Mouse (Mus musculus): ENCODE measurements at regions not wholly inside any gene's neighbourhood (a gene's known extent, or its start where the extent isn't known, plus 50 kb on each side); places are given as distances from the start of the nearest gene placed in this dataset.

DNA sequence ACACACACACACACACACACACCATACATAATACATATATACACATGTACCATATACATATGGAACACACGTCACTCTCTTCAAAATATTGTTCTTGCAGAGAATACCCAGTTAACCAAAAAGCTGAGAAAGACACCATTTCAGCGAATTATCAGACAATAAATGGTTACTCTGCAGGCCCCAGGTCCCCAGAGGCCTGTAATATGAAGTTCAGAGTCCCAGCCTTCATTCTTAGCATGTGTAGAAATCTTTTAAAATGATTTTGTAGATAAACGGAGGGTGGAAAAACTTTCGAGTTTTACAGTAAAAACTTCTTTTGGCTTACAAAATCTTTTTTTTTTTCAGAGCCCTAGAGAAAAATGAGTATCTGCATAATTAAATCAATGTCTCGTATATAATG lies 58.7 kb upstream of the Sash1 start:
- no peak for ATAC-seq (ENCODE audit: low read depth)
- no peak overlapping the region for H3K4me2 ChIP-seq
- no peak overlapping the region for H3K9ac ChIP-seq
- H3K27ac ChIP-seq (replicated peaks), result no peak overlapping the region
- H3K4me3 ChIP-seq, result no peak overlapping the region
- H3K9me3 ChIP-seq, result no peaks in the 10 kb centered on the region
- H3K36me3 ChIP-seq, result no peaks in the 10 kb centered on the region
- 71% methylated on average over 5 of the region's 5 CpGs for WGBS
- H3K27me3 ChIP-seq, result no peaks in the 10 kb centered on the region
- H3K4me1 ChIP-seq (replicated peaks), result no peaks in the 10 kb centered on the region

DNA sequence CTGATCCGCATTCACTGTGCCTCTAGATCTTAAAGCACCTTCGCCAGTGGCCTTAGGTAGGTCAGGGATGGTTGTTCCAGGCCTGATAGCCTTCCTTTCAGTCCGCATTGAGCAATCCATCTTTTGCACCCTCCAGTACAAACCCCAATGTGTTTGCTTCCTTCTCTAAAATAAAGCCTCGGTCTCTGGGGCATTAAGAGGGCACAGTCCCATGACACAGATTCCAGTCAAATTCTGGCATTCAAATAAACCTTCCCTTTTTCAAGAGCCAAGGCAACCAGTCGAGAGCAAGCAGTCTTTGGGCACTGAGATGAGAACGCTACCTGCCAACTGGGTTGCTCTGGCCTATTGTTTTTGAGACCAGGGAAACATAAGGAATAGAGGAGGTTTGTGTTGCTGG lies 57.8 kb upstream of the Sash1 start:
- Histone ChIP-seq H3K36me3 (no peaks in the 10 kb centered on the region), H3K4me3 (no peak overlapping the region), H3K4me2 (no peak overlapping the region), H3K27me3 (no peaks in the 10 kb centered on the region), H3K9ac (no peak overlapping the region), H3K9me3 (no peaks in the 10 kb centered on the region), H3K27ac (replicated peaks) (no peak overlapping the region), H3K4me1 (replicated peaks) (no peaks in the 10 kb centered on the region)
- ATAC-seq (ENCODE audit: low read depth), result no peak
- WGBS, result 86% methylated on average over 6 of the region's 6 CpGs

DNA sequence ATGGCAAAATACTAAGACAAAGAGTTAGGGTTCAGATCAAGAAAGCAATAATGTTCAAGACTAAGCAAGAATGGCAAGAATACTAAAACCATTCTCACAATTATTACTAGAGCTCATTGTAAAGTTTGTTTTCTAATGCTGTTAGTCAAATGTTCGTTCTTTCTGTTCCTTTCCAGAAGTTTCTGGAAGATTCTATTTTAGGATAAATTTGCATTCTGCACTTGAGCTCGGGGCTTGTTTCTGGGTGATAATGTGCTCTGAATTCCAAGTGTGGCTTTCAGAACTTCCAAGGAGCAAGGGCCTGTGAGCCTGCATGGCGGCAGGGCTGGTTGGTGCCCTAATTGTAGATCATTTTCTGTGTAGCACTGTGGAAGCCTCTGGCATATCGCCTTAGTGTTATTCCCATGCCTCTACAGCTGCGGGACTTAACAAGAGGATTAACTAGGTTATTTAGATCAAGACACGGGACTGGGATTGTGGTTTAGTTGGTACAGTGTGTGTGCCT lies 57.1 kb upstream of the Sash1 start:
- Histone ChIP-seq H3K4me3 (no peak overlapping the region), H3K27ac (replicated peaks) (no peak overlapping the region), H3K27me3 (no peaks in the 10 kb centered on the region), H3K4me1 (replicated peaks) (no peaks in the 10 kb centered on the region), H3K9me3 (no peaks in the 10 kb centered on the region), H3K36me3 (no peaks in the 10 kb centered on the region), H3K4me2 (no peak overlapping the region), H3K9ac (no peak overlapping the region)
- WGBS, result 89% methylated on average over 6 of the region's 6 CpGs
- ATAC-seq (ENCODE audit: low read depth), result no peak

DNA sequence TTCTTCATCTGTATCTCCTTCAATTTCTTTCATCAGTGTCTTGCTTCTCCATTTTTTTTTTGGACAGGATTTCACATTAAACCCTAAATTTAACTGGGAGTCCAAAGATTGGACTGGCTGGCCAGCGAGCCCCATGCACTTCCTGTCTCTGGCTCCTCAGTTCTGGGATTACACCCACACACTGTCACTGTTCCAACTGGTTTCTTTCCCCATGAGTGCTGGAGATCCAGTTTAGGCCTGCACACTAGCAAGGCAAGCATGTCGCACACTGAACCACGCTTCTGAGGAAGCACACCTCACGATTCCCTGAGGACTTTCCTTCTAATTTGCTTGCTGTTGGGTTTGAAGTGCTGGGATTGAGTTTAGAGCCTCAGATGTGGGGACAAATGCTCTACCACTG lies 50.5 kb upstream of the Sash1 start:
- H3K27ac ChIP-seq (replicated peaks), result no peak overlapping the region
- H3K27me3 ChIP-seq, result no peaks in the 10 kb centered on the region
- ATAC-seq (ENCODE audit: low read depth), result no peak
- no peaks in the 10 kb centered on the region for H3K36me3 ChIP-seq
- WGBS, result 86% methylated on average over 4 of the region's 4 CpGs
- no peak overlapping the region for H3K4me2 ChIP-seq
- H3K4me3 ChIP-seq, result no peak overlapping the region
- H3K9me3 ChIP-seq, result no peaks in the 10 kb centered on the region
- no peaks in the 10 kb centered on the region for H3K4me1 ChIP-seq (replicated peaks)
- H3K9ac ChIP-seq, result no peak overlapping the region

Measured in neural tube, embryonic 13.5 days (tissue).